Mouse (Mus musculus) heart, embryonic 15.5 days (tissue): ENCODE data around the gene P2ry4. TPM values are rescaled to one million over a fixed set of nuclear protein-coding genes. Genes with fewer than 3 reads are reported as not detected.

ENCODE experiments used
- ATAC-seq: fragments of 200-750 bp; cut with Nextera tagmentation; replicated peaks from 2 replicates; pipeline ENCODE4 v1.8.0; 2017; ENCODE audit warnings: low read depth, moderate TSS enrichment; ENCODE audit not compliant: insufficient number of reproducible peaks, insufficient read depth, low FRiP score
- H3K27ac ChIP-seq: fragments of 300-500 bp; sonication (generic); 2 replicates; pipeline ENCODE4 v1.5.1; 2015; ENCODE audit warnings: mild to moderate bottlenecking, inconsistent platforms
- H3K27me3 ChIP-seq: fragments of 300-500 bp; sonication (generic); 2 replicates; pipeline ENCODE4 v1.6.1; 2015; ENCODE audit warnings: inconsistent platforms
- H3K36me3 ChIP-seq: fragments of 300-500 bp; sonication (generic); 2 replicates; pipeline ENCODE4 v1.6.1; 2015; ENCODE audit warnings: mild to moderate bottlenecking, inconsistent platforms
- H3K4me1 ChIP-seq: fragments of 300-500 bp; sonication (generic); replicated peaks from 2 replicates; pipeline ENCODE4 v1.6.1; 2015; ENCODE audit warnings: inconsistent platforms
- H3K4me2 ChIP-seq: fragments of 300-500 bp; sonication (generic); 2 replicates; pipeline ENCODE4 v1.6.1; 2015; ENCODE audit warnings: inconsistent platforms, mild to moderate bottlenecking, moderate library complexity
- H3K4me3 ChIP-seq: fragments of 300-500 bp; sonication (generic); 2 replicates; pipeline ENCODE4 v1.5.1; 2015; ENCODE audit warnings: mild to moderate bottlenecking, inconsistent platforms
- H3K9ac ChIP-seq: fragments of 300-500 bp; sonication (generic); 2 replicates; pipeline ENCODE4 v1.6.1; 2015; ENCODE audit warnings: mild to moderate bottlenecking, inconsistent platforms
- H3K9me3 ChIP-seq: fragments of 300-500 bp; sonication (generic); replicated peaks from 2 replicates; pipeline ENCODE4 v1.6.1; 2016; ENCODE audit warnings: inconsistent platforms
- WGBS: fragments of 180-500 bp; shearing (Covaris S2); methylation state at CpG from one replicate; pipeline ENCODE4 v1.1.7; 2015; ENCODE audit warnings: mixed read lengths; 5-methylcytosine and 5-hydroxymethylcytosine counted together
- polyA plus RNA-seq: library from polyadenylated mRNA; unstranded; fragments of >200 nt; fragmentation: Nextera tagmentation; extraction: Ambion mirVana; gene quantifications from 2 replicates; pipeline ENCODE4 v1.2.1, GENCODE M21; 2015

P2ry4 gene
- polyA plus RNA-seq, 1 experiment from 2014 or later: not detected

DNA sequence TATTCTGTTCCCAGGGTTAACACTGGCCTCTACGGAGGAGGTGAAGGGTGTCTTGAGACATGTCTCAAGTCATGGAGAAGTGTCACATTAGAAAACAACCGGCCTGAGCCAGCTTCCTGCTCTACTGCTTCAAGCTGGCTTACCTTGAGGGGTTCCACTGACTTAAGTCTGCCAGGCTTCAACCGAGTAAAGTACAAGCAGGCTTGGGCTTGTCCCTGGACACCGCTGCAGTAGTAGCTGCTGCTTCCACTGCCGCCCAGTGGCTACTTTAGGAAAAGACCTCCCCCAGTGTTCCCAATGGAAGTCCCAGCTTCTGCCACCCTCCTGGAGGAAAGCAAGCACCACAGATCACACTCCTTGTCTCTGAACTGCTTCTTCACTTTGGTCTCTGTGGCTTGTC, 2.8 kb upstream of the P2ry4 start:
- ATAC-seq: no peak
- H3K4me3 ChIP-seq: no peak overlapping the region
- 21% methylated on average over 5 of the region's 5 CpGs for whole genome bisulfite sequencing

DNA sequence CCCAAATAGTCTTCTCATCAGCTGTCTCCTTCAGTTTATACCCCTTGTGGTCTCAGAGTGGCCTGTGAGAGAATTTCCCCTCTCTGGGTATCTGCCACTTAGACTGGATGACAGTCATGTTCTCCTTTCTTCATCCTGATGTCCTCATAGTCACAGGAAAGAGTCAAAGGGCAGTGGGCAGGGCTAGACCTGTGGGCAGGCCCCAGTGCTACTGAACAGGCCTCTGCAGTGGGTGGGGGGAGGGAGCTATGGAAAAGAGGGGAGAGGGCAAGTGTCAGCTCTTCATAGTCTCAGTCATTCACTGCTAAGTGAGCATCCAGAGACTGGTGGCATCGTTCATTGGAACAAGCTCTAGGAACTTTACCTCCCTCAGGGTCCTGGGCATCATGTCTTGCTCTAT, 22.7 kb downstream of the P2ry4 start, which contains the start of gene Awat1:
Gene Awat1, plus strand, starts transcription at position 301 of the 400 bp plus-strand sequence.
- Histone ChIP-seq H3K36me3 (no peaks in the 10 kb centered on the region), H3K4me2 (no peak within 1 kb of the TSS), H3K27me3 (no peaks in the 10 kb centered on the region), H3K9ac (no peak within 1 kb of the TSS), H3K9me3 (no peaks in the 10 kb centered on the region), H3K4me3 (no peak within 1 kb of the TSS), H3K27ac (no peak within 1 kb of the TSS), H3K4me1 (no peaks in the 10 kb centered on the region)
- 72% methylated on average over 1 of the region's 1 CpGs for WGBS
- ATAC-seq: no peak

More for the DNA sequence above, 2.8 kb upstream of the P2ry4 start:
- Histone ChIP-seq H3K9ac (no peak overlapping the region), H3K27me3 (no peaks in the 10 kb centered on the region), H3K9me3 (no peaks in the 10 kb centered on the region), H3K4me2 (no peak overlapping the region), H3K4me1 (no peaks in the 10 kb centered on the region), H3K36me3 (no peaks in the 10 kb centered on the region), H3K27ac (no peak overlapping the region)

DNA sequence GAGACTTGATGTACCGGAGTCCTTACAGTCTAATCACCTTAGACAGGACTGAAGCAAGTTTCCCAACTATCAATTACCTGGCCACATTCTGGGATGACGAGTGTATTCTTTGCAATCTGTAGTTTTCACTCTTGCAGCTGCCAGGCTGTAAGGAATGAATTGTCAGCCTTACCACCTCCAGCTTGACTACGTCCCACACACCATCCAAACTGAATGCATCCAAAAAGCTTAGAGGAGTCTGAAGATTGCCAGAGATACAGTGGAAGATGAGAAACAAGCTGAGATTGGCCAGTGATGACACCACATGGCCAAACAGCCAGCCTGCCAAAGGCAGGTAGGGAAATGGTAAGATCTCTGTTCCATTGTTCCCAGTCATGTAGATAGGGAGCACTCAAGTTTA, 29.0 kb downstream of the P2ry4 start:
- Histone ChIP-seq H3K27me3 (no peaks in the 10 kb centered on the region), H3K4me3 (no peak overlapping the region), H3K9me3 (no peaks in the 10 kb centered on the region), H3K36me3 (no peaks in the 10 kb centered on the region), H3K4me2 (no peak overlapping the region), H3K27ac (no peak overlapping the region), H3K9ac (no peak overlapping the region), H3K4me1 (no peaks in the 10 kb centered on the region)
- 89% methylated on average over 3 of the region's 3 CpGs for WGBS
- no peak for ATAC-seq

DNA sequence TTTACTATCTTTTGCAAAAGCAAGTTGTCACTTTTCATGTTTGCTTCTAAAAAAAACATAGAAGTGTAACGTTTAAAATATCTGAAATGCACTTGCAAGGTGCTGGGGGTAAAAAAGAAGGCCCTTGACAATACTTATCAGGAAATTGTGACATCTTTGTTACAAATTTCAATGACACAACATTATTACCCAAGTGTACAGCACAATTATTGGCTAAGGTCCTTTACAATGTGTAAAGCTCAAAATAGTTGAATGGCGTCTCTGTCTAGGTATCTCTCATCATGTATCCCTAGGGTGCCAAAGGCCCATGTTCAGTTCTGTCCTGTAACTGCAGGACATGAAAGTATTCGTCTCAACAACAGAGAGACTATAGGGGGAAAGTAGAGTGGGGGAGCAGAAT, 38.6 kb downstream of the P2ry4 start:
- no peaks in the 10 kb centered on the region for H3K4me1 ChIP-seq
- no peaks in the 10 kb centered on the region for H3K36me3 ChIP-seq
- 66% methylated on average over 3 of the region's 3 CpGs for WGBS
- H3K9me3 ChIP-seq: no peaks in the 10 kb centered on the region
- no peak for ATAC-seq
- H3K4me3 ChIP-seq: no peak overlapping the region
- H3K9ac ChIP-seq: no peak overlapping the region
- no peak overlapping the region for H3K27ac ChIP-seq
- no peak overlapping the region for H3K4me2 ChIP-seq
- no peaks in the 10 kb centered on the region for H3K27me3 ChIP-seq

Other genes with a start within 250 kb of the P2ry4 start
- not detected in 2 replicates for gene Otud6a, start 165.9 kb downstream of the P2ry4 start, polyA plus RNA-seq
- 0.10 and 0.25 TPM in 2 replicates for gene Awat2, start 152.2 kb downstream of the P2ry4 start, polyA plus RNA-seq
- 25.0 and 25.1 TPM in 2 replicates for gene Igbp1, start 100.6 kb downstream of the P2ry4 start, polyA plus RNA-seq
- gene Dgat2l6, start 70.0 kb downstream of the P2ry4 start, polyA plus RNA-seq: not detected in 2 replicates
- gene Awat1, start 22.6 kb downstream of the P2ry4 start, polyA plus RNA-seq: not detected in 2 replicates
- 1.0 and 1.4 TPM in 2 replicates for gene Arr3, start 10.6 kb upstream of the P2ry4 start, polyA plus RNA-seq
- gene Kif4, start 30.9 kb upstream of the P2ry4 start, polyA plus RNA-seq: 18.9 and 21.5 TPM in 2 replicates
- gene Pdzd11, start 31.7 kb upstream of the P2ry4 start, polyA plus RNA-seq: 83.5 TPM in 2 replicates
- 1.0 and 1.4 TPM in 2 replicates for gene Gdpd2, start 135.0 kb upstream of the P2ry4 start, polyA plus RNA-seq
- 1.0 and 1.3 TPM in 2 replicates for gene Dlg3, start 172.9 kb upstream of the P2ry4 start, polyA plus RNA-seq